Mouse (Mus musculus) thymus, adult 2 months (tissue): Measurements from ENCODE around the gene Frmpd3.

Experiments used
- CTCF ChIP-seq: fragments of 200-500 bp; IDR thresholded peaks from 2 replicates; pipeline ENCODE4 v1.5.1; 2012; ENCODE audit warnings: mild to moderate bottlenecking, control low read depth, low read length, moderate library complexity, borderline replicate concordance; ENCODE audit not compliant: control insufficient read depth, poor library complexity, insufficient read depth; ENCODE audit errors: extremely low read depth
- POLR2A ChIP-seq: fragments of 200-500 bp; IDR thresholded peaks from 2 replicates; pipeline ENCODE4 v1.6.1; 2012; ENCODE audit warnings: mild to moderate bottlenecking, low read length, control low read depth, moderate library complexity; ENCODE audit not compliant: control insufficient read depth, poor library complexity, insufficient read depth; ENCODE audit errors: extremely low read depth

DNA sequence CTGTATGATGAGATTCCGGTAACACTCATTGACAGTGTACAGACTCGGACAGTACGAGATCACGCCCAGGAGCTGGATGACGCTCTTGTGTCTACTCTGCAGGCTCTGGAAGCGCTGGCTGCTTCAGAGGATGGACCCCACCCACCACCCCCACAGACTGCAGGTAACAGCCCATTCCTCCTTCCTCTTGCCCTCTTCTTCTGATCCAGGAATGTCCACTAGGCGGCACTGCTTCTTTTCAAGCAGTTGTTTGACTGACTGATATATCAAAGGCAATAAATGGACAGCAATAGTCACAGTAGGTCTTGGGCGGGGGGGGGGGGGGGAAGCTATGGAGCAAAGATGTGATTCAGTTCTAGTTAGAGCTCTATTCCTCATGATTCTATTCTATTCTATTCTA lies 86.2 kb downstream of the Frmpd3 start:
- TF ChIP-seq CTCF (no peak), POLR2A (no peak)
